Mouse (Mus musculus) stomach, embryonic 14.5 days (tissue): ENCODE results near the gene D1Pas1. TPM values are rescaled to one million over a fixed set of nuclear protein-coding genes. Genes with fewer than 3 reads are reported as not detected.

ENCODE experiments used
- ATAC-seq: fragments of 200-750 bp; cut with Nextera tagmentation; 2 replicates; pipeline ENCODE4 v1.8.0; 2017; ENCODE audit warnings: low read depth, moderate TSS enrichment; ENCODE audit not compliant: insufficient number of reproducible peaks, insufficient read depth, low FRiP score
- H3K27ac ChIP-seq: fragments of 300-500 bp; sonication (generic); 2 replicates; pipeline ENCODE4 v1.5.1; 2014; ENCODE audit warnings: mild to moderate bottlenecking, low read length, moderate library complexity, mixed read lengths
- H3K27me3 ChIP-seq: fragments of 300-500 bp; sonication (generic); 2 replicates; pipeline ENCODE4 v1.6.1; 2014; ENCODE audit warnings: low read length, control low read depth, mixed read lengths; ENCODE audit not compliant: control insufficient read depth, insufficient read depth
- H3K36me3 ChIP-seq: fragments of 300-500 bp; sonication (generic); 2 replicates; pipeline ENCODE4 v1.6.1; 2014; ENCODE audit warnings: mild to moderate bottlenecking, control low read depth, low read length, moderate library complexity, mixed read lengths; ENCODE audit not compliant: control insufficient read depth, insufficient read depth
- H3K4me1 ChIP-seq: fragments of 300-500 bp; sonication (generic); 2 replicates; pipeline ENCODE4 v1.6.1; 2014; ENCODE audit warnings: low read length, control low read depth, mixed read lengths; ENCODE audit not compliant: control insufficient read depth, insufficient read depth
- H3K4me2 ChIP-seq: fragments of 300-500 bp; sonication (generic); replicated peaks from 2 replicates; pipeline ENCODE4 v1.6.1; 2014; ENCODE audit warnings: low read depth, low read length, control low read depth
- H3K4me3 ChIP-seq: fragments of 300-500 bp; sonication (generic); 2 replicates; pipeline ENCODE4 v1.5.1; 2014; ENCODE audit warnings: low read depth, low read length, control low read depth
- H3K9ac ChIP-seq: fragments of 300-500 bp; sonication (generic); replicated peaks from 2 replicates; pipeline ENCODE4 v1.6.1; 2014; ENCODE audit warnings: low read depth, mild to moderate bottlenecking, control low read depth, low read length, moderate library complexity, mixed read lengths
- H3K9me3 ChIP-seq: fragments of 300-500 bp; sonication (generic); 2 replicates; pipeline ENCODE4 v1.6.1; 2016; ENCODE audit warnings: low read depth, low read length, control low read depth; ENCODE audit not compliant: control insufficient read depth
- WGBS: fragments of 180-500 bp; shearing (Covaris S2); extraction: QIAGEN DNeasy Blood & Tissue Kit; methylation state at CpG from one replicate; pipeline ENCODE4 v1.1.7; 2014; 5-methylcytosine and 5-hydroxymethylcytosine counted together
- polyA plus RNA-seq: library from polyadenylated mRNA; unstranded; fragments of >200 nt; fragmentation: Nextera tagmentation; extraction: Ambion mirVana; gene quantifications from 2 replicates; pipeline ENCODE4 v1.2.1, GENCODE M21; 2014

Gene D1Pas1
- polyA plus RNA-seq, 1 experiment from 2014 or later = not detected

DNA sequence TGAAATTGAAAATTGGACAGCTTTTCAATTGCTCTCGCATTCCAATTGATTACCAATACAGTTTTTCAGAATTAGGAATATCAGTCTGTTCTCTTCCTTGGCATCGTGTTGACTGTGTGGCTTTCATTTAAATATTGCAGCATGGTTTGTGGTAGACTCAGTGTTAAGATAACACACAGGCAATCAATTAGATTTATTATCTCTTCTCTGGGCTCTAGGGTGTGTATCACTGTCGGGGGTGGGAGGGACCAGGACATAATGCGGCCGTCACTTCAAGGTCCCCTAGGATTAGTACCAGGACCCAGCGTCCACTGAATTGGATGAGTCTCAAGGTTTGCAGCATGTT, 36.4 kb upstream of the D1Pas1 start:
- no peaks in the 10 kb centered on the region for H3K36me3 ChIP-seq
- no peaks in the 10 kb centered on the region for H3K27me3 ChIP-seq
- no peaks in the 10 kb centered on the region for H3K9me3 ChIP-seq
- ATAC-seq = no peak
- H3K9ac ChIP-seq = no peak overlapping the region
- WGBS = 78% methylated on average over 6 of the region's 6 CpGs
- no peak overlapping the region for H3K4me3 ChIP-seq
- H3K27ac ChIP-seq = no peak overlapping the region
- no peaks in the 10 kb centered on the region for H3K4me1 ChIP-seq
- H3K4me2 ChIP-seq = no peak overlapping the region

DNA sequence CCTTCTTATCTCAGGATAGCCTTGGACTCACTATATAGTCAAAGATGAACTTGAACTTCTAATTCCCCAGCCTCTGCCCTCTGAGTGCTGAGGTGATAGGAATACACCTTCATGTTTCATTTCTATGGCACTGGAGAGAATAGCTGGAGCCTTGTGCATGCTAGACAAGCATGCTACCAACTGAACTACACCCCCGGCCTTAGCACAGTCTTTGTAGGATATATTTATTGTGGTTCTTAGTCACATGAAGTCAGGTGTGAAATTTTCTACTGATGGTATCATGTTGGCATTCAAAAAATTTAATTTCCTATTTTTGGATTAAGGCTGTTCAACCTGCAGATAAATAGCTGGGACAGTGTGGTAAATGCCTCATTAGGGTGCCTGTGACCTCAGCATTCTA, 33.0 kb upstream of the D1Pas1 start:
- Histone ChIP-seq H3K4me3 (no peak overlapping the region), H3K4me1 (no peaks in the 10 kb centered on the region), H3K9me3 (no peaks in the 10 kb centered on the region), H3K9ac (no peak overlapping the region), H3K36me3 (no peaks in the 10 kb centered on the region), H3K4me2 (no peak overlapping the region), H3K27ac (no peak overlapping the region), H3K27me3 (no peaks in the 10 kb centered on the region)
- ATAC-seq = no peak
- WGBS = 89% methylated on average over 1 of the region's 1 CpGs

DNA sequence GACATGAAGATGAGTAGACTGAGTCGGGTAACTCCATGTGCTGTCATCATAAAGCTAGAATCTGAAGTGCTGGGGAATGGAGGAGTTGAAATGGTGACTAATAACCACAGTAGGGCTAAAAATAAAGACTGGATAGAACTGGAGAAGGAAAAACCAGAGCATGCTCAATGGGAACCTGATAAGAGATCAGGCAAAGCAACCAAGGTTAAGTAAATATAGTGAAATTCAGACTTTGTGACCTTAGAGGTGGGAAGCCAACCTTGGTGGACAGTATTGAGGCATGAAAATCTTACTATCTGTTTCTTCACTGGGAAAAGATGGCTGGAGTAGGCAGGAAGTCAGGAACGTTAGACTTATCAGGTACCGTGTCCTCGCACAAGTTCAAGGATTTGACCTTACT, 14.8 kb upstream of the D1Pas1 start:
- no peaks in the 10 kb centered on the region for H3K4me1 ChIP-seq
- ATAC-seq = no peak
- H3K4me3 ChIP-seq = no peak overlapping the region
- H3K9me3 ChIP-seq = no peaks in the 10 kb centered on the region
- no peak overlapping the region for H3K9ac ChIP-seq
- no peak overlapping the region for H3K27ac ChIP-seq
- no peaks in the 10 kb centered on the region for H3K27me3 ChIP-seq
- 72% methylated on average over 4 of the region's 4 CpGs for WGBS
- no peak overlapping the region for H3K4me2 ChIP-seq
- no peaks in the 10 kb centered on the region for H3K36me3 ChIP-seq

DNA sequence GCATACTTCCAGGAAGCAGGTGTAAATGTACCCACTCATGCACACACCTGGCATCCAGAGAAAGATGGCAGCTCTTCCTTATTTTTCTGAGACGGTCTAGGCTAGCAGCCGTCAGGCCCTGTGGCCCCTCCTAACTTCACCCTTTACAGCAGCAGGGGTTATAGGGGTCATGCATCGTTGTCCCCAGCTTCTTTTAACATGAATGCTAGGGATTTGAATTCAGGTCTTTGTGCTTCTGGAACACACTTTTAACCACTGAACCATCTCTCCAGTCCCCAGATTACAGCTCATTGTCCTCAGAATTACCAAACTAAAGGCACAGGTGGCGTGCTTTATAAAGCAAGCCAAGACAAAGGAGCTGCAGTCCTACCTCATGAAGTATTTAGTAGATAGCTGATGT, 12.6 kb upstream of the D1Pas1 start:
- no peaks in the 10 kb centered on the region for H3K4me1 ChIP-seq
- H3K9me3 ChIP-seq = no peaks in the 10 kb centered on the region
- no peaks in the 10 kb centered on the region for H3K36me3 ChIP-seq
- H3K9ac ChIP-seq = no peak overlapping the region
- H3K4me3 ChIP-seq = no peak overlapping the region
- no peaks in the 10 kb centered on the region for H3K27me3 ChIP-seq
- no peak for ATAC-seq
- 82% methylated on average over 4 of the region's 4 CpGs for WGBS
- no peak overlapping the region for H3K4me2 ChIP-seq
- H3K27ac ChIP-seq = no peak overlapping the region

DNA sequence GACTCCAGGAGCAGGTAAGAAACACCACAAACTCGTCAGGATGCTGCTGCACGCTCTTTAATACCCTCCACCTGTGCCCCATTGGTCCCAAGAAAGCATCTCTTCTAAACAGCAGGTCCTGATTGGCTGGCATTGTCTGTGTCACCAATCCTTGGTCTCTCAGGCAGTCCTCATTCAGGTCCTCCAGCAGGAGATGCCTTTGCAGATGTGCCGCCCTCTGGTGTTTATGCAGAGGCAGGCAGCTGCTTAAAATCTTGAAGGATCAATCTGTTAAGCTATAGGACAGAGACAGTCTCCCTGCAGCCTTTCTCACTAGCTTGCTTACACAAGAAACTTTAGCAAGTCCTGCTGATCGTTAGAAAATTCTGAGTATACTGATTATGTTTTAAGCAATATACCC, 7.8 kb upstream of the D1Pas1 start:
- Histone ChIP-seq H3K9me3 (no peaks in the 10 kb centered on the region), H3K9ac (no peak overlapping the region), H3K4me2 (no peak overlapping the region), H3K4me1 (no peaks in the 10 kb centered on the region), H3K36me3 (no peaks in the 10 kb centered on the region), H3K4me3 (no peak overlapping the region), H3K27ac (no peak overlapping the region), H3K27me3 (no peaks in the 10 kb centered on the region)
- ATAC-seq = no peak
- WGBS = 48% methylated on average over 4 of the region's 4 CpGs

DNA sequence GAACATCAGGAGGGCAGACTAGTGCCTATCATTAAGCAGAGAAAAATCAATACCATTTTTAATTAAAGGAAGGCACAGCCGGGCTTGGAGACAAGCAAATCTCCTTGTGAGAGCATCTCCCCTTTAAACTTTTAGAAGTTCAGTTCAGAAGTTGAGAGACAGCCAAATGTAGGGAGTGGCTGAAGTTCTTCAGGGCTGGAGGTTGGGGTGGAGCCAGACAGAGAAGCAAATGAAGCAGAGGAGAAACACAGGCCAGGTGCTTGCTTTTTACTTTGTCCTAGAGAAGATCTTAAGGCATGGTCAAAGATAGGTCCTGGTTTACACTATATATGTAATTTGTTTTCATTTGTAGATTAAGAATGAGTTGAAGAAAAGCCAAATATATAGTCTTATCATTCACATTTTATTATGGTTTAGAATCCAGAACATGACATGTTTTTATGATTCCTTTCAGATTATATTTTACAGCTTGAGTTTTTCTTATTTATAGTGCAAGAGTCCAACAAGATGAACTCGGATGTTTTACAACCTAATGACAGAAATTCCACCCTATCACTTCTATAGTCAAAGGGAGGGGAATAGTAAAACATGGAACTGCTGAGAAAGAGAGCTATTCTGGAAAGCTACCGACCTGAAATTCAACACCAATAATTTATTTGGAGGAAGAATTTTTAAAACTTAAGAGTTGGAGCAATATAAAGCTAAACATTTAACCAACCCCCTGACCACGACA, 2.9 kb upstream of the D1Pas1 start:
- Histone ChIP-seq H3K9ac (no peak overlapping the region), H3K4me3 (no peak overlapping the region), H3K27me3 (no peaks in the 10 kb centered on the region), H3K4me1 (no peaks in the 10 kb centered on the region), H3K36me3 (no peaks in the 10 kb centered on the region), H3K27ac (no peak overlapping the region), H3K9me3 (peaks cover 20% of the 10 kb centered on the region; the same call in 1 of the 2 replicates), H3K4me2 (no peak overlapping the region)
- WGBS = 46% methylated on average over 4 of the region's 4 CpGs
- no peak for ATAC-seq

DNA sequence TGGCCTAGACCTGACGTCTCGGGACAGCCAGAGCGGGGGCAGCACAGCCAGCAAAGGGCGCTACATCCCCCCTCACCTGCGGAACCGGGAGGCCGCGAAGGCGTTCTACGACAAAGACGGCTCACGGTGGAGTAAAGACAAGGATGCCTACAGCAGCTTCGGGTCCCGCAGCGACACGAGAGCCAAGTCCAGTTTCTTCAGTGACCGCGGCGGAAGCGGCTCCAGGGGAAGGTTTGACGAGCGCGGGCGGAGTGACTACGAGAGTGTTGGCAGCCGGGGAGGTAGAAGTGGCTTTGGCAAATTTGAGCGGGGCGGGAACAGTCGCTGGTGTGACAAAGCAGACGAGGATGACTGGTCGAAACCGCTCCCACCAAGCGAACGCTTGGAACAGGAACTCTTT, 710 bp downstream of the D1Pas1 start:
- Histone ChIP-seq H3K27ac (no peak overlapping the region), H3K4me1 (no peaks in the 10 kb centered on the region), H3K9ac (no peak overlapping the region), H3K27me3 (no peaks in the 10 kb centered on the region), H3K36me3 (no peaks in the 10 kb centered on the region), H3K9me3 (peaks cover 20% of the 10 kb centered on the region; the same call in 1 of the 2 replicates), H3K4me3 (no peak overlapping the region), H3K4me2 (no peak overlapping the region)
- no peak for ATAC-seq
- WGBS = 91% methylated on average over 34 of the region's 34 CpGs

DNA sequence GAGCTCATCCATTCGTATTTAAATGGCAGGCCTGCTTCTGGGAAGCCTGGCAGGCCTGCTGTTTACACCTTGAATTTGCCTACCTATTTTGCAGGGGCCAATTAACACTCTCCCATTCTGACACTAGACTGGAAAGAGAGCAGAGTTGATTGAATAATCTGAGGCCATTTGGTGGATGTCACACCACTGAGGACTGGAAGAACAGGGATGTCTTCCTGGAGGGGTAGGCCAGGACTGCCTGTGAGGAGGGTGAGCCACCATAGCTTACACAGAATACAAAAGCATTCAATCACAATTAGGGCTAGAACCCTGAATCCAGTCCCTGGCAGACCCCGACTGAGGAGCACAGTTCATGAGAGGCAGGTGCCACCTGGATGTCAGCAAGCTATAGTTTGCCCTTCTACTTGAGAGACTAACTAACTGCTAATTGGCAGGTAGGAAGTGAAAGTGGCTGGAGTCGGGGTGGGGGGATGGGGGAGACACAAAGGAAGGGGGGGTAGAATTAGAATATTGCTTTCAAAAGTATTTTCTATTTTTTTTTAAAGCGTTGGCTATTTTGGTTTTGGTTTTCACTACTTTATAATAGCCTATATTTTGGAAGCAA, 9.8 kb downstream of the D1Pas1 start:
- Histone ChIP-seq H3K4me1 (0 out of 2 replicates have a peak, but pooled peaks cover 2% of the 10 kb centered on the region), H3K27ac (no peak overlapping the region), H3K9ac (no peak overlapping the region), H3K27me3 (no peaks in the 10 kb centered on the region), H3K9me3 (no peaks in the 10 kb centered on the region), H3K4me2 (no peak overlapping the region), H3K36me3 (no peaks in the 10 kb centered on the region), H3K4me3 (no peak overlapping the region)
- 46% methylated on average over 4 of the region's 4 CpGs for WGBS
- ATAC-seq = no peak

DNA sequence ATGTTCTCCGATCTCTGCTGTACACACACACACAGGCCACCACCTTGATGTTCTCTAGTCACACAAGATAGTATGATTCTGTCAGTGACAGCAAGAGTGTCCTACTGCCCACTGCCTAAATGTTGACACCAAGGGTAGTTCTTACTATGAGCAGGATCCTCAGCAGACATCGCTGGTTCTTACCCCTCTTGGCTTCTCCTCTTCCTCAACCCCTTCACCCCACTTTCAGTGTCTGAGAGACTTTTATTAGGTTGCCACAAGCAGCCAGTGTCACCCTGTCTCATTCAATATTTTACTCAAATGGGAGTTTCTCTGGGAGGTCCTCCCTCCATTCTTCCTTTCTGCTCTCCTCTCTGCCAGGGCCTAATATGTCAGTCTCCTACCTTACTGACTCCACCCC, 10.6 kb downstream of the D1Pas1 start:
- 0 out of 2 replicates have a peak, but pooled peaks cover 2% of the 10 kb centered on the region for H3K4me1 ChIP-seq
- no peak overlapping the region for H3K27ac ChIP-seq
- H3K9me3 ChIP-seq = no peaks in the 10 kb centered on the region
- H3K27me3 ChIP-seq = no peaks in the 10 kb centered on the region
- no peak overlapping the region for H3K4me3 ChIP-seq
- no peak overlapping the region for H3K4me2 ChIP-seq
- no peak for ATAC-seq
- WGBS = 90% methylated on average over 2 of the region's 2 CpGs
- no peaks in the 10 kb centered on the region for H3K36me3 ChIP-seq
- H3K9ac ChIP-seq = no peak overlapping the region
